Mouse (Mus musculus) limb, embryonic 10.5 days (tissue): ENCODE measurements around the gene Srprb. TPM values are rescaled to one million over a fixed set of nuclear protein-coding genes. Genes with fewer than 3 reads are reported as not detected.

Source experiments
- polyA plus RNA-seq: library from polyadenylated mRNA; unstranded; fragments of >200 nt; fragmentation: Nextera tagmentation; extraction: Ambion mirVana; gene quantifications from 2 replicates; pipeline ENCODE4 v1.2.1, GENCODE M21; 2016

Srprb gene
- polyA plus RNA-seq, 1 experiment from 2014 or later, result 72.4 TPM

Other genes starting within 250 kb of the Srprb start
- gene Slco2a1, start 213.4 kb downstream of the Srprb start, polyA plus RNA-seq, result 0.29 and 0.50 TPM in 2 replicates
- gene Rab6b, start 90.3 kb downstream of the Srprb start, polyA plus RNA-seq, result 1.2 and 2.1 TPM in 2 replicates
- gene Gm20425, start 28.2 kb upstream of the Srprb start, polyA plus RNA-seq, result not detected in 2 replicates
- gene Trf, start 28.3 kb upstream of the Srprb start, polyA plus RNA-seq, result 9.3 and 10.5 TPM in 2 replicates
- gene 1300017J02Rik, start 102.9 kb upstream of the Srprb start, polyA plus RNA-seq, result 3.6 and 4.2 TPM in 2 replicates
- 87.3 and 90.2 TPM in 2 replicates for gene Topbp1, start 103.1 kb upstream of the Srprb start, polyA plus RNA-seq
- gene Cdv3, start 163.7 kb upstream of the Srprb start, polyA plus RNA-seq, result 150 and 166 TPM in 2 replicates